Mouse (Mus musculus) kidney, postnatal 14 days (tissue): Measurements from ENCODE around the gene Igfbp2.

ENCODE experiments used
- DNase-seq: peaks from one replicate; pipeline ENCODE4 v3.0.0; 2022; ENCODE audit warnings: mixed read lengths

Igfbp2 gene

GRCm38 (mm10) chr1:72856209-72856909 lies 32.1 kb downstream of the Igfbp2 start:
- DNase-seq = no peak

DNA sequence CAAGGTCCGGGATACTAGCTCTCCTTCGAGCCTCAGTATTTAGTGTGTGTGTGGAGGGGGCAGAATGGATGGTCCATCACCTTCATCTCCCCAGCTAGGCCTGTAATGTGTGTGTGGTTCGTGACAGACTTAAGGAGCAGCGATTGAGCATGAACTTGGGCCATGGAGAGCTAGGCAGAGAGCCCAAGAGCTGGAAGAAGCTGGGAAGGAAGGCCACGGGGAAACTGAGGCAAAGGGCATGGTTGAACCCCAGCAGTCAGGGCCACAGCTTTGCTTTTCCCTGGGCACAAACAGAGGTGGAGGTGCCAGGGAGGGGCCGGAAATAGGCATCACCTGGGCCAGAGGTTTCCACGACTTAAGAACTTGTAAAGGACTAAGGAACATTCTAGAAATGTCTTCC lies 32.8 kb downstream of the Igfbp2 start:
- no peak for DNase-seq

GRCm38 (mm10) chr1:72857631-72858030 lies 33.3 kb downstream of the Igfbp2 start:
- DNase-seq = no peak

- DNase-seq = no peak
Observed at GRCm38 (mm10) chr1:72858286-72858685, 34.0 kb downstream of the Igfbp2 start.

DNA sequence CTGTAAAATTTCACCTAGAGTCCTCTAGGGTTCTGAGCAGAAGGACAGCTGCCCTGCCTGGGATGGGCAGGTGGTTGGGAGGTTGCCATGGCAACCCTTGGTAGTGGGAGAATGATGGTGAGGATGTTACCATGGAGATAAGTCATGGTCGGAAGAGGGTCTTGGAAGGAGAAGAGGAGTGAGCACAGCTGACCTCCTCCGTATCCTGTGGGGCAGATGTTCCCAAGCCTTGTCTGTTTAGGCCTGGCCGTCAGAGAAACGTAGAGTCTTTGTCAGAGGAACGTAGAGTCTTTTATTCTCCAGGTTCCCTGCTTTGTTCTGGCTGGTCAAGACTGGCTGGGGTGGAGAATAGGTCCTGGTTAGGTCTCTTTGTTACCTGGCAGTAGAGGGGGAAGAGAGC lies 34.6 kb downstream of the Igfbp2 start:
- DNase-seq = no peak

- DNase-seq = no peak
Observed at GRCm38 (mm10) chr1:72859963-72860362, 35.7 kb downstream of the Igfbp2 start.

DNA sequence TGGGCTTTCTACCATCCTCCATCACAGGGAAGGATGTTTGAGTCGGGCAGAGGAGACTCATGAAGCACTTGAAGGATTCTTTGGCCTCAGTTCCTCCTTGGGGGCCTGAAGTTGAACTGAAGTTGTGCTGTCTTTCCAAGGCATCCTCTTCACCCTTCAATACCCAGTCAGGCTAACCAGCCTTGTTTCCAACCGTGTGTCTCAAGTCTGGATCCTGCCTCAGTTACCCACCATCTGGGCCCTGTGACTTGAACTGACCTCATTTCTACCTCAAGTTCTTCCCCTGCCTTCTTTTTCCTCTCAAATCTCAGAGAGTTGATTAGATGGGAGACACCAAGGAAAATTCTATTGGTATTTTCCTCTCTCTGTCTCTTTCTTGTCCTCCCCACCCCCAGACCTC lies 36.2 kb downstream of the Igfbp2 start:
- DNase-seq = no peak

DNA sequence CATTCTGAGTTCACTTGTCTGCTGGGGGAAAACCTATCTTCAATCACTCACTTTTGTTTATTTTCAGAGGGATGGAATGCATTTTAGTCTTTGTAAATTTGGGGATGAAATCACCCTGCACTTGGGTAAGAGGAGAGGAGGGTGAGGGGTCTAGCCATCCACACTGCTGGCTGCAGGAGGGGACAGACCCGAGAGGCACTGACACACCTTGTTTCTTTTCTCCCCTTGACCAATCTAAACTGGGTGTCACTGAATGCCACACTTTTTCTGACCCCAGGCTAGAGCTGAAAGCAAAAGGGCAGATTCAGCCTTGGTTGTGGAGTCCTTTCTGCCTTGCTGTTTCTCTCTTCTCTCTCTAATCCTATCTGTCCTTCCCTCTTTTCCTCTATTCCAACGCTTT lies 37.4 kb downstream of the Igfbp2 start:
- no peak for DNase-seq

DNA sequence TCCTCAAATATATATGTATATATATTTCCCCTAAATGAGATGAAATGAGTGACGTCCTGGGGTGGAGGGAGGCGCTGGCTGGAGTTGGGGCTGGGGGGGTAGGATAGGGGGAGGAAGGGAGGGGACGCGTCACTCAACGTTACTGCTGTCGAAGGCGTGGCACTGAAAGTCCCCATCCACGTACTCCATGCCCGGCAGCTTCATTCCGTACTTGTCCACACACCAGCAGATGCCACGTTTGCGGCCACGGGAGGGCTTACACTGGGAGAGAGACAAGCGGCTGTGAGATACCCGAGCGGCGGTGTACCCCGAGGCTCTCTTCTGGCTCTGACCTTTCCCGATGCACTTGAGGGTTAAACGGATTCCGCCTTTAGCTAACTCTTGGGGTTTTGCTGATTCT lies 37.9 kb downstream of the Igfbp2 start:
- DNase-seq = no peak

- DNase-seq = no peak
Observed at GRCm38 (mm10) chr1:72863692-72864091, 39.4 kb downstream of the Igfbp2 start.

- no peak for DNase-seq
Observed at GRCm38 (mm10) chr1:72864272-72864671, 40.0 kb downstream of the Igfbp2 start.

GRCm38 (mm10) chr1:72865900-72866299 lies 41.6 kb downstream of the Igfbp2 start:
- peak; percentile 80 for DNase-seq

DNA sequence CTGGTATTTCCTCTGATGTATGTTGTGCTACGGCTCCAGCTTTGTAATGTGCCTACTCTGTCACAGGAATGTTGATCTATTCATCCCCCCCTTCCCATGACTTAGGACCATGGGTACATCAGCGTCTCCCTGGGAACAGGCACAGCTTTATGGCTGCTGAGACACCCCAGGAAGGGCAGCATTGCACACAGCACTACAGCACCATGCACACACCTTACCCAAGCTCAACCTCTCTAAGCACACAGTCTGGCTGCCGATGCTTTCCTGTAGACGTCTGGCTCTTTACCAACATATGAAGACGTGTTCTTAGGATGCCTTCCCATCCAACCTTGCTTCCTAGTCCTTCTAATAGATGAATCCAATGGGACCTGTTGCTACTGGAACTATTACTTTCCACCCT lies 42.1 kb downstream of the Igfbp2 start:
- no peak for DNase-seq

DNA sequence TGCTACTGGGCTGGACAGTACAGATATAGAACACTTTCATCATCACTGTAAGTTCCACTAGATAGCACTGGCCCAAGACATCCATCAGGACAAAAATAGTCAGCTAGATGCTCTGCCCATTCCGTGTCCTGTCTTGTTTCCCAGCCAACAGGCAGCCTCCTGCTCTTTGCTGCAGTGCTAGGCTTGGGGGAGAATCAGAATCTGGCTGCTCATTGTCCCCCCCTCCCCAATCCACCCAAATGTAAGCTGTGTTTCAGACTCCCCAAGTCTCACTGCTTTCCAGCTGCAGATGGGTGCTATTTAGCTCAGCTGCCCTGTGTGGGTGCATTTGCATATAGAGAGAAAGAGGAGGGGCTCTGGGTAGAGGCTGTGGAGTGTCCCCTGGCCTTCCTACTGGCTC lies 43.0 kb downstream of the Igfbp2 start:
- no peak for DNase-seq

DNA sequence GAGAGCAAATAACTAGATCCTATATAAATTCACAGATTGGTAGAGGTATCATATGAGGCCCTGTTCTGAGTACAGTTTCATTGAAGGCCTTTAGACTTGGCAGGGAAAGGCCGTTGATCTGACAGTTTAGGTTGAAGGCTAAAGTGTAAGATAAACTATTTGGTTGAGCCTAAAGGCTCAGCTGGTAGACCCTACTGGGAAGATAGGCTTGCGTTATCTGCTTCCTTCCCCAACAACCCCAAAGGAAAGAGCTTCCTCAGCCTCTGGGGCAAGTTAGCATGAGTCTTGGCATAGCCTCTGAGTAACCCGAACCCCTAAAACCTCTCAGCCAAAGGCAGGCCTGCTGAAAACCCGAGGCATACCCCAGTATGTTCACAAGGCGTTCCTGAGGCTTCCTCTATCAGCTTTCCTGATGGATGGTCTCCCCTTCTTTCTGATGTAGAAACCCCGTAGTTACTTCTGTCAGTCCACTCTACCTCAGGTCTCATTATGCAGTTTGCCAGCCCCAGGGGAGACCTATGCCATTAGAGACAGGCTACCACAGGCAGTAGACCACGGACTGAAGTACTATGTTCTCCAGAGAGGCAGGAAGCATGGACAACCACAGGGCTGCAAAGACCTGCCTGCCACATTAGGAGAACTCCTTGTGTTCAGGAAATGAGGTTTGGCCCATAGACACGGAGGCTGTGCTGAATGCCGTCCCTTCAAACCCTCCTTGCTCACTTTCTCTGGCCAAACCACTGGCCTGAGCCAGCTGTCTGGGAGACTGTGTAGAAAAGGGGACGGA lies 44.3 kb downstream of the Igfbp2 start:
- no peak for DNase-seq

DNA sequence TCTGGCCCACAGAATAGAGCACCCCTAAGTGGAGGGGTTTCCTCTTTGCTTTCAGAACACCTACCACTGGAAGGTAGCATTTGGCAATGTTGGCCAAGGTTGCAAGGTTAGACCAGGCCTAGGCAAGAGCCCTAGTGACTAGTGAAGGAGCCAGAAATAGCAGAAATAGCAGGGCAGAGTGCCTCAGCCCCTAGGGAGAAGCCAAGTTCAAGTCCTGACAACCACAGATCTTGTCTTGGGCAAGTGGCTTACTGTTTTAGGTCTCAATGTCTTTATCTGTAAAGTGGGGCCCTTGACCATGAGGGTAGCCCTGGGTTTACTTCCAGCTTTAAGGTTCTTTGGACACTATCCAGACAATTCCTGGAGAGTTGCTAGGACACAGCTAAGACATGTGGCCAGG lies 45.0 kb downstream of the Igfbp2 start:
- no peak for DNase-seq

DNA sequence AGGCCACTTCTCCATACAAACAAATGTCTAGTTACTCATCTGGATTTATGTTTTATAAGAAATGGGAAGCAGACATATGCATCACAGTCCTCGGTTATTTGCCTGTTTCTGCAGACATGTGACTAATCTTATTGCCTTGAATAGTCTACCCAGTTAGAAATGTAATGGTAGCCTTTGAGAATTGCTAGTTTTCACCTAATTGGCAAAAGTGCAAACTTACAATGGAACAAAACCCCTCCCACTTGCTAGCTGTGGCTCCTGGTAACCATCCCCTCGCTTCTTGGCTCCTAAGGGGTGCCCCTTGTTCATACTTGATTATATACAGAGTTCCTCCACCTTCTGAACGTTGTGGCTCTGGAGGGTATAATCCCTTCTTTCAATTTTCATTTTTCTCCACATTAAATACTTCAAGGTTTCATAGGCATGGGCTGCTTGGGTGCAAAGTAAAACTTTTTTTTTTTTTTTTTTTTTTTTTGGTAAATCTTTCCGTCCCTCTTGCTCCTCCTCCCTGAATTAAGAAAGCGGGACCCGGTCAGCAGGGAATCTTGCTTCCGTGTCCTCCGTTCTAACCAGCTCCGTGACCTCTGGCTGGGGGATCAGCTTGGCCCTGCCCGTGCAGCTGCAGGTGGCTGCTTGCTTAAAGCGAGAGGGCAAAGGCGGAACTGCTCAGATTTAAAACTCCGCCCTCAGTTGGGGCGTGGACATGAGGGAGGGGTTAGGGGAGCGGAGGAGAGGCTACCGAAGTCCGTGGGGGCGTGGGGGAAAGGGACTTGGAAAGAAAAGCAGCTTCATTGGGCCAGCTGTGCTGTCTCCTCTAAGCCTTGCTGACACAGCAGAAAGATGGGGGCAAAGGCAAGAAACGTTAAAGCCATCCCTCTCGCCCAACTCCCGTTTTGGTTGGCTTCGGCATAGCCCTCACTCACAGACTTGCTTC lies 45.6 kb downstream of the Igfbp2 start:
- DNase-seq = peak; percentile 91

DNA sequence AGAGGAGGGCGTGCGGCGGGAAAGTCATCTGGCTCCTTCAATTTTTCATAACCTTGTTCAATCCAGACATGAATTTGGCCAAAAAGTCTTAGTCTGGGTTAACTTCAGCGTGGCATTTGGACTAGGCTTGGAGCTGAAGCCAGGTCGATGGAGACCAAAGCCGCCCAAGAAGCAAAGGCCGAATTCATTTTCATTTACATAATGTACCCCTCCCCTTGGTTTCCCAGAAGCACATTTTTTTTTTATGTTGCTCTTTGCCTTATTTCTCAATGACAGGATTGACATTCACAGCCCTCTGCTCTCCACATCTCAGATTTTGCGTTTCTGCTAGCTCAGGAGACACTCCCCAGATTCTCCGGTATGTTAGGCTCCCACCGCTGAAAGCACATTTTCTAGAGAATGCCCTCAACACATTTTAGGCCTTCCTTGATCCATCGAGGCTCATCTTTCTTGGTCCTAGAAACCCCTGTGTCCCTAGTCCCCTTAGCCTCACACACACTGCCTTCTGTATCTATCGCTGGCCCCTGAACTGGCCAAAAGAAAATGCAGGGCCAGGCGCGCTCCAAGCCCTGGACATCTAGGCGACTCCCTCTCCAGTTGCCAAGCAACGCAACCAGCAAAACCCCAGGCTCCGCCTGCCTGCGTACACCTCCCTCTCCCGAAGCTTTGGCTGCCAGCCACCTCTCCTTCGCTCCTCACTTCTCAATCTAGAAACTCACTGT lies 46.5 kb downstream of the Igfbp2 start:
- peak; percentile 92 for DNase-seq

GRCm38 (mm10) chr1:72871337-72871696 lies 47.0 kb downstream of the Igfbp2 start:
- DNase-seq = no peak

GRCm38 (mm10) chr1:72871697-72872411 lies 47.6 kb downstream of the Igfbp2 start:
- no peak for DNase-seq

GRCm38 (mm10) chr1:72872521-72872920 lies 48.2 kb downstream of the Igfbp2 start:
- DNase-seq = peak; percentile 90

- DNase-seq = no peak
Observed at GRCm38 (mm10) chr1:72873078-72873477, 48.8 kb downstream of the Igfbp2 start.
